Mouse (Mus musculus) MEL (cell line): ENCODE measurements around the gene Stat1. TPM values are rescaled to one million over a fixed set of nuclear protein-coding genes. Genes with fewer than 3 reads are reported as not detected.

Source experiments
- DNase-seq: peaks from one replicate; pipeline ENCODE4 v3.0.0; 2011; ENCODE audit warnings: low read depth, low spot score
- H3K27ac ChIP-seq: 2 replicates; pipeline ENCODE4 v1.5.1; 2012; ENCODE audit warnings: low read depth, mild to moderate bottlenecking, control low read depth, low read length, moderate library complexity; ENCODE audit not compliant: control insufficient read depth
- H3K27me3 ChIP-seq, 2 experiments: fragments of 150-350 bp in 1 of 2; sonication (generic) in 1 of 2; 2 replicates each; pipeline ENCODE4 v1.6.1; 2012; ENCODE audit warnings: low read length in 2 of 2, mild to moderate bottlenecking in 2 of 2, improper control_type of control experiment in 1 of 2, moderate library complexity in 1 of 2; ENCODE audit not compliant: insufficient read depth in 2 of 2, control insufficient read depth in 1 of 2
- H3K36me3 ChIP-seq, 2 experiments: 2 replicates each; pipeline ENCODE4 v1.6.1; 2012 to 2014; ENCODE audit warnings: low read length in 2 of 2, improper control_type of control experiment in 1 of 2, inconsistent platforms in 1 of 2, mild to moderate bottlenecking in 1 of 2; ENCODE audit not compliant: insufficient read depth in 2 of 2, control insufficient read depth in 1 of 2
- H3K4me1 ChIP-seq, 2 experiments: fragments of 150-350 bp in 1 of 2; sonication (generic) in 1 of 2; 2 replicates each; pipeline ENCODE4 v1.6.1; 2012; ENCODE audit warnings: low read length in 2 of 2, improper control_type of control experiment in 1 of 2, mild to moderate bottlenecking in 1 of 2; ENCODE audit not compliant: insufficient read depth in 2 of 2, control insufficient read depth in 1 of 2
- H3K4me3 ChIP-seq, 2 experiments: fragments of 150-350 bp in 1 of 2; sonication (generic) in 1 of 2; 2 replicates each; pipeline ENCODE4 v1.5.1; 2012; ENCODE audit warnings: low read depth in 2 of 2, low read length in 2 of 2, mild to moderate bottlenecking in 2 of 2, moderate library complexity in 2 of 2, control low read depth in 1 of 2, improper control_type of control experiment in 1 of 2; ENCODE audit not compliant: control insufficient read depth in 1 of 2, insufficient read depth in 1 of 2
- H3K79me2 ChIP-seq: 2 replicates; pipeline ENCODE4 v1.6.1; 2012; ENCODE audit warnings: mild to moderate bottlenecking, low read length, moderate library complexity; ENCODE audit not compliant: control insufficient read depth, poor library complexity, insufficient read depth
- H3K9ac ChIP-seq: 2 replicates; pipeline ENCODE4 v1.6.1; 2012; ENCODE audit warnings: low read depth, mild to moderate bottlenecking, control low read depth, low read length, moderate library complexity; ENCODE audit not compliant: control insufficient read depth, poor library complexity, severe bottlenecking
- H3K9me3 ChIP-seq: fragments of 150-350 bp; sonication (generic); replicated peaks from 2 replicates; pipeline ENCODE4 v1.6.1; 2012; ENCODE audit warnings: mild to moderate bottlenecking, low read length, improper control_type of control experiment, moderate library complexity; ENCODE audit not compliant: insufficient read depth
- CHD1 ChIP-seq: IDR thresholded peaks from 2 replicates; pipeline ENCODE4 v1.6.1; 2012; ENCODE audit warnings: low read depth, mild to moderate bottlenecking, inconsistent platforms, low read length, improper control_type of control experiment
- CHD2 ChIP-seq: IDR thresholded peaks from 2 replicates; pipeline ENCODE4 v1.6.1; 2011; ENCODE audit warnings: low read length, improper control_type of control experiment
- CTCF ChIP-seq, 3 experiments: IDR thresholded peaks in 2 of 3; conservative IDR thresholded peaks in 1 of 3; 2 replicates each; pipeline ENCODE4 v1.5.1; 2011 to 2012; ENCODE audit warnings: low read length in 3 of 3, low read depth in 2 of 3, mild to moderate bottlenecking in 2 of 3, improper control_type of control experiment in 1 of 3, inconsistent platforms in 1 of 3, mixed read lengths in 1 of 3, moderate library complexity in 1 of 3; ENCODE audit not compliant: control insufficient read depth in 1 of 3, insufficient read depth in 1 of 3, poor library complexity in 1 of 3, severe bottlenecking in 1 of 3
- ELF1 ChIP-seq: IDR thresholded peaks from 2 replicates; pipeline ENCODE4 v1.6.1; 2014; ENCODE audit warnings: low read depth, mild to moderate bottlenecking, inconsistent platforms, low read length, improper control_type of control experiment, moderate library complexity
- EP300 ChIP-seq, 2 experiments: IDR thresholded peaks; 2 replicates each; pipeline ENCODE4 v1.6.1; 2011; ENCODE audit warnings: improper control_type of control experiment in 2 of 2, low read length in 2 of 2, low read depth in 1 of 2, mild to moderate bottlenecking in 1 of 2
- GATA1 ChIP-seq: IDR thresholded peaks from 2 replicates; pipeline ENCODE4 v1.6.1; 2011; ENCODE audit warnings: low read depth, low read length, improper control_type of control experiment
- HCFC1 ChIP-seq: IDR thresholded peaks from 2 replicates; pipeline ENCODE4 v1.6.1; 2012; ENCODE audit warnings: low read depth, mild to moderate bottlenecking, inconsistent platforms, low read length, improper control_type of control experiment, moderate library complexity
- MAFK ChIP-seq: IDR thresholded peaks from 2 replicates; pipeline ENCODE4 v1.6.1; 2011; ENCODE audit warnings: low read depth, mild to moderate bottlenecking, low read length, improper control_type of control experiment, borderline replicate concordance
- MYC ChIP-seq: IDR thresholded peaks from 2 replicates; pipeline ENCODE4 v1.6.1; 2011; ENCODE audit warnings: low read depth, mild to moderate bottlenecking, low read length, improper control_type of control experiment, moderate library complexity
- NELFE ChIP-seq: IDR thresholded peaks from 2 replicates; pipeline ENCODE4 v1.6.1; 2011; ENCODE audit warnings: low read depth, low read length, improper control_type of control experiment
- NRF1 ChIP-seq: IDR thresholded peaks from 2 replicates; pipeline ENCODE4 v1.6.1; 2014; ENCODE audit warnings: low read depth, mild to moderate bottlenecking, inconsistent platforms, low read length, improper control_type of control experiment, moderate library complexity; ENCODE audit not compliant: poor library complexity, insufficient read depth, severe bottlenecking
- POLR2A ChIP-seq, 2 experiments: IDR thresholded peaks; 2 replicates each; pipeline ENCODE4 v1.6.1; 2011 to 2012; ENCODE audit warnings: low read length in 2 of 2, mild to moderate bottlenecking in 2 of 2, control low read depth in 1 of 2, improper control_type of control experiment in 1 of 2, low read depth in 1 of 2, moderate library complexity in 1 of 2; ENCODE audit not compliant: control insufficient read depth in 1 of 2, insufficient read depth in 1 of 2, poor library complexity in 1 of 2
- POLR2AphosphoS2 ChIP-seq: IDR thresholded peaks from 2 replicates; pipeline ENCODE4 v1.6.1; 2011; ENCODE audit warnings: low read length, improper control_type of control experiment
- POLR2AphosphoS5 ChIP-seq: IDR thresholded peaks from 2 replicates; pipeline ENCODE4 v1.6.1; 2012; ENCODE audit warnings: low read depth, borderline replicate concordance, mild to moderate bottlenecking, inconsistent platforms, low read length, moderate library complexity, mixed read lengths
- RAD21 ChIP-seq: IDR thresholded peaks from 2 replicates; pipeline ENCODE4 v1.6.1; 2011; ENCODE audit warnings: mild to moderate bottlenecking, low read depth, low read length, improper control_type of control experiment
- RCOR1 ChIP-seq: IDR thresholded peaks from 2 replicates; pipeline ENCODE4 v1.6.1; 2012; ENCODE audit warnings: low read depth, mild to moderate bottlenecking, inconsistent platforms, low read length, improper control_type of control experiment
- SMC3 ChIP-seq: IDR thresholded peaks from 2 replicates; pipeline ENCODE4 v1.6.1; 2011; ENCODE audit warnings: low read depth, low read length, improper control_type of control experiment
- TBP ChIP-seq: IDR thresholded peaks from 2 replicates; pipeline ENCODE4 v1.8.0; 2011; ENCODE audit warnings: low read depth, low read length, improper control_type of control experiment
- TCF12 ChIP-seq: IDR thresholded peaks from 2 replicates; pipeline ENCODE4 v1.6.1; 2014; ENCODE audit warnings: low read depth, mild to moderate bottlenecking, inconsistent platforms, low read length, improper control_type of control experiment, moderate library complexity
- ZC3H11A ChIP-seq: IDR thresholded peaks from 2 replicates; pipeline ENCODE4 v1.6.1; 2012; ENCODE audit warnings: low read depth, mild to moderate bottlenecking, inconsistent platforms, low read length, improper control_type of control experiment
- ZKSCAN1 ChIP-seq: IDR thresholded peaks from 2 replicates; pipeline ENCODE4 v1.6.1; 2012; ENCODE audit warnings: low read depth, mild to moderate bottlenecking, inconsistent platforms, low read length, improper control_type of control experiment, moderate library complexity
- polyA plus RNA-seq, 2 experiments: library from polyadenylated mRNA; stranded (reverse) in 1 of 2; unstranded in 1 of 2; fragments of >175 nt in 1 of 2; fragments of >200 nt in 1 of 2; gene quantifications; 2 replicates each; pipeline versions ENCODE4 v1.2.1 to v1.2.4; 2012; ENCODE audit warnings: low replicate concordance in 2 of 2, low read depth in 1 of 2; ENCODE audit not compliant: insufficient read length in 2 of 2, insufficient read depth in 1 of 2, missing spikeins in 1 of 2
- total RNA-seq: library from RNA; depleted of rRNA; stranded (reverse); fragments of 300-350 nt; gene quantifications from 2 replicates; pipeline ENCODE4 v1.2.3, GENCODE M21; 2012

The Stat1 gene
- total and polyA plus RNA-seq, 3 experiments: 9.7 to 44.0 (median 10.9) TPM

GRCm38 (mm10) chr1:52158040-52158439 lies 38.8 kb downstream of the Stat1 start:
- TF ChIP-seq CTCF (IDR thresholded peaks at IDR 0.05 in 2 of 3, conservative IDR thresholded peaks at IDR 0.05 in 1 of 3; ENCODE audit: control insufficient read depth in 1 of 3, insufficient read depth in 1 of 3, low read depth in 2 of 3, low read length in 3 of 3, poor library complexity in 1 of 3, severe bottlenecking in 1 of 3) (no peak), POLR2AphosphoS2 (no peak), SMC3 (no peak), ZC3H11A (no peak), RCOR1 (no peak), CHD2 (no peak), TCF12 (no peak), TBP (no peak), POLR2A (IDR thresholded peaks at IDR 0.05; ENCODE audit: control insufficient read depth in 1 of 2, insufficient read depth in 1 of 2, low read depth in 1 of 2, low read length in 2 of 2, poor library complexity in 1 of 2) (no peak), MYC (no peak)
- TF ChIP-seq, all 39 proteins: peak for 0
- Histone ChIP-seq H3K4me1 (no peaks in the 10 kb centered on the region), H3K27me3 (no peaks in the 10 kb centered on the region), H3K4me3 (no peak overlapping the region), H3K27ac (no peak overlapping the region), H3K9ac (no peak overlapping the region), H3K9me3 (no peaks in the 10 kb centered on the region), H3K36me3 (no peaks in the 10 kb centered on the region; a peak in 1 of 4 replicates), H3K79me2 (no peaks in the 10 kb centered on the region)
- DNase-seq: no peak

GRCm38 (mm10) chr1:52158490-52159381 lies 39.5 kb downstream of the Stat1 start:
- Histone ChIP-seq H3K27me3 (no peaks in the 10 kb centered on the region), H3K79me2 (no peaks in the 10 kb centered on the region), H3K4me3 (no peak overlapping the region), H3K36me3 (no peaks in the 10 kb centered on the region; a peak in 1 of 4 replicates), H3K9ac (no peak overlapping the region), H3K27ac (no peak overlapping the region), H3K4me1 (no peaks in the 10 kb centered on the region), H3K9me3 (no peaks in the 10 kb centered on the region)
- TF ChIP-seq RAD21 (no peak), ELF1 (no peak), ZKSCAN1 (no peak), NRF1 (no peak), GATA1 (no peak), SMC3 (no peak), MYC (no peak), NELFE (no peak), EP300 (IDR thresholded peaks at IDR 0.05; ENCODE audit: low read depth in 1 of 2, low read length in 2 of 2) (no peak), MAFK (no peak), HCFC1 (no peak), CHD1 (no peak), POLR2AphosphoS5 (no peak)
- no peak for DNase-seq
